Mouse (Mus musculus) thymus, adult 18-20 months (tissue): ENCODE measurements at regions not wholly inside any gene's neighbourhood (a gene's known extent, or its start where the extent isn't known, plus 50 kb on each side); places are given as distances from the start of the nearest gene placed in this dataset.

Experiments used
- DNase-seq, 2 experiments: peaks; one replicate each; pipeline ENCODE4 v3.0.0; 2022; ENCODE audit warnings: mixed read lengths in 2 of 2

- DNase-seq, result no peak
Observed at GRCm38 (mm10) chr10:8018229-8019026, 62.4 kb upstream of the Tab2 start.

GRCm38 (mm10) chr10:8016741-8017140 is 60.7 kb upstream of the Tab2 start:
- DNase-seq, result no peak

GRCm38 (mm10) chr10:8011744-8012143 is 55.7 kb upstream of the Tab2 start:
- DNase-seq, result no peak

- DNase-seq, result no peak
Observed at GRCm38 (mm10) chr10:8011138-8011537, 55.1 kb upstream of the Tab2 start.

GRCm38 (mm10) chr10:8009855-8010254 is 53.8 kb upstream of the Tab2 start:
- DNase-seq, result no peak

GRCm38 (mm10) chr10:8007990-8008368 is 51.9 kb upstream of the Tab2 start:
- DNase-seq, result no peak

GRCm38 (mm10) chr10:8007286-8007989 is 51.4 kb upstream of the Tab2 start:
- DNase-seq, result no peak
